Mouse (Mus musculus) bone marrow, adult 2 months (tissue): ENCODE data around the gene Tescl.

Source experiments
- CTCF ChIP-seq: fragments of 200-500 bp; IDR thresholded peaks from 2 replicates; pipeline ENCODE4 v1.5.1; 2011; ENCODE audit warnings: low read length, control low read depth; ENCODE audit not compliant: control insufficient read depth, insufficient read depth
- POLR2A ChIP-seq: fragments of 200-500 bp; IDR thresholded peaks from 2 replicates; pipeline ENCODE4 v1.6.1; 2011; ENCODE audit warnings: low read depth, mild to moderate bottlenecking, control low read depth, low read length, borderline replicate concordance; ENCODE audit not compliant: control insufficient read depth

DNA sequence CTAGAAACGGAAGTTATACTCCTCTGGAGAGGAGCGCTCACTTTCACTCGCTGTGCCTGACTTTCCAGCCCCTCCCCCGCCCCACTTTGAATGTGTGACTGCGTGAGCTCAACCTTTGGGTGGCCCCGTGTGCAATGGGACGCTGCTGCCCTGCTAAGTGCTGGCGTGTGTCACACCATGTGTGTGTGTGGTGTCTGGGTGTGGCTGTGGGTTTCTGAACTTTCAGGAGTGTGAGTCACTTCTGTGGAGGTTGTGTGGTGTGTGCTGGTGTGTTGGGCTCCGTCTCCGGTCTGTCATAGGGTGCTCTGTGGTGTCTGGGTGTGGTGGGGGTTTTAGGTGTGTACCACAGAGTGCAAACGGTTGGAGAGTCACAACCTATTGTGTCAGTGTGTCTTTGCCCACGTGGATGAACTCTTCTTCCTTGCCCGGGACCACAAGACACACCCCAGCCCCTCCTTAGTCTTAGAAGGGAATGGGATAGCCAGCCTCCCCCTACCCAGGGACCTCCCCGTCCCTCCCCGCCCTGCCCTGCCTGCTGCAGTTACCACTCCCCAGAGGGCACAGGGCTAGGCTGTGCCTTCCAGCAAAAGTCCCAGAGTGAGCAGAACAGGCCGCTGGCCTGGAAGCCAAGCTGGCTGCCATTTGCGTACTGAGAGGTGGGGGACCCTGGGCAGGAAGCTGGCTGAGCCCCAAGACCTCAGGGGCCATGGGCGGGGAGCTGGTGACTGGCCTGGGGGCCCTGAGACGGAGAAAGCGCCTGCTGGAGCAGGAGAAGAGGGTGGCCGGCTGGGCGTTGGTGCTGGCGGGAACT lies 36.2 kb upstream of the Tescl start, which contains the start of gene Kcnn4:
- TF ChIP-seq CTCF (no peak), POLR2A (peak; percentile 94)
